Comparison of ENCODE assay signal across 8 mouse cellular contexts in the genomic region with DNA sequence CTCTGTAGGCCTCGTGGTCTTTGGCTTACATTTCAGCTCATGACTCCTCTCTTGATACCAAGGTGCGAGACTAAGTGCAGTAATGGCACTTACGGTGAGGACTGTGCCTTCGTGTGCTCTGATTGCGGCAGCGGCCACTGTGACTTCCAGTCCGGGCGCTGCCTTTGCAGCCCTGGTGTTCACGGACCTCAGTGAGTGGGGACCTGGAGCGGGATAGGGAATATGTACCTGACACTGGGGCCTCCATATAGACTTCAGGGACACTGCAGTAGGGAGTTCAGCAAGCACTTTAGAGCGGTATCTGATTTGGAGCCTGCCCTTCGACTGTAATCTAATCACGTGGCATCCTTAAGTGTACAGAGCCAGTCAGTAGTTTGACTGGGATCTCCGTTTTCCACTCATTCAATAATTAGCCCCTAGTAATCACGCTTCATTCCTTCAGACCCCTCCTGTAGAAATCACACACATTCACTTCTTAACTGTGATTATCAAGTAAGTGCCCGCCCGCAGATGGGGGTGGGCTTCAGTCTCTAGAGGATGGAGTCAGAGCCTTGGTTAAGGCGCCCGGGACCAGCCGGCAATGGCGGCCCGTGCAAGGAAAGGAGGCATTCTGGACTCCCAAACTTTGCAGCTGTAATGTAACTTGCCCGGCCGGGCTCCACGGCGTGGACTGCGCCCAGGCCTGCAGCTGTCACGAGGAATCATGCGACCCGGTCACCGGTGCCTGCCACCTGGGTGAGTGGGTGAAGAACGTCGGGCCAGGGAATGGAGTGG. TPM values are rescaled to one million over a fixed set of nuclear protein-coding genes. Genes with fewer than 3 reads are reported as not detected.
DNase-seq lines count a peak whose midpoint lies in the region; ATAC-seq and TF ChIP-seq lines count a peak whose summit lies in the region.

No protein-coding gene starts in this region.

- H3K4me2 ChIP-seq in hindbrain, embryonic 15.5 days, result peak overlapping the region; percentile 73
- H3K4me2 ChIP-seq in midbrain, embryonic 16.5 days (ENCODE audit: low read length), result peak overlapping the region; percentile 83

- peaks cover 4% of the 10 kb centered on the region; the same call in 1 of the 2 replicates for H3K27me3 ChIP-seq in kidney, adult 2 months (replicated peaks; ENCODE audit: control insufficient read depth, insufficient read depth, low read length)
- peaks cover 77% of the 10 kb centered on the region for H3K27me3 ChIP-seq in hindbrain, embryonic 15.5 days
- peaks cover 57% of the 10 kb centered on the region for H3K27me3 ChIP-seq in midbrain, embryonic 16.5 days (ENCODE audit: control insufficient read depth, insufficient read depth, low read depth, low read length)

- no peaks in the 10 kb centered on the region for H3K9me3 ChIP-seq in hindbrain, embryonic 15.5 days
- no peaks in the 10 kb centered on the region for H3K9me3 ChIP-seq in midbrain, embryonic 16.5 days (replicated peaks; ENCODE audit: control insufficient read depth, low read length, poor library complexity, severe bottlenecking)

- no peak overlapping the region; the same call in 1 of the 2 replicates for H3K9ac ChIP-seq in hindbrain, embryonic 15.5 days
- H3K9ac ChIP-seq in midbrain, embryonic 16.5 days (ENCODE audit: low read depth, low read length), result peak overlapping the region; percentile 33

- ATAC-seq in hindbrain, embryonic 15.5 days (ENCODE audit: low FRiP score, low read depth), result no peak
- no peak for ATAC-seq in midbrain, embryonic 16.5 days

- no peak overlapping the region for H3K27ac ChIP-seq in kidney, adult 2 months (ENCODE audit: insufficient read depth, low read depth, low read length)
- no peak overlapping the region for H3K27ac ChIP-seq in brown adipose tissue, adult 24 weeks (replicated peaks; ENCODE audit: low read depth, low read length)
- H3K27ac ChIP-seq in hindbrain, embryonic 15.5 days (replicated peaks), result no peak overlapping the region
- H3K27ac ChIP-seq in midbrain, embryonic 16.5 days (ENCODE audit: low read length), result no peak overlapping the region

- H3K4me1 ChIP-seq in kidney, adult 2 months (ENCODE audit: control insufficient read depth, insufficient read depth, low read length), result peaks cover 8% of the 10 kb centered on the region; the same call in 1 of the 2 replicates
- no peaks in the 10 kb centered on the region; the same call in 1 of the 2 replicates for H3K4me1 ChIP-seq in brown adipose tissue, adult 24 weeks (ENCODE audit: control insufficient read depth, insufficient read depth, insufficient read length, low read length)
- H3K4me1 ChIP-seq in hindbrain, embryonic 15.5 days (replicated peaks), result peaks cover 49% of the 10 kb centered on the region
- H3K4me1 ChIP-seq in midbrain, embryonic 16.5 days (ENCODE audit: control insufficient read depth, insufficient read depth, low read length), result peaks cover 33% of the 10 kb centered on the region

- H3K36me3 ChIP-seq in kidney, adult 2 months (ENCODE audit: control insufficient read depth, insufficient read depth, low read length), result no peaks in the 10 kb centered on the region
- H3K36me3 ChIP-seq in hindbrain, embryonic 15.5 days, result no peaks in the 10 kb centered on the region
- H3K36me3 ChIP-seq in midbrain, embryonic 16.5 days (ENCODE audit: control insufficient read depth, insufficient read depth, low read length), result no peaks in the 10 kb centered on the region

- TF ChIP-seq POLR2A in kidney, adult 2 months (IDR thresholded peaks at IDR 0.05; ENCODE audit: low read depth, low read length), result no peak

- TF ChIP-seq CTCF in kidney, adult 2 months (conservative IDR thresholded peaks at IDR 0.05; ENCODE audit: insufficient read depth, insufficient read length, low read depth, low read length), result no peak

- H3K4me3 ChIP-seq in kidney, adult 2 months (ENCODE audit: insufficient read depth, low read depth, low read length), result peak overlapping the region; percentile 16; the same call in 1 of the 2 replicates
- H3K4me3 ChIP-seq in brown adipose tissue, adult 24 weeks (ENCODE audit: insufficient read depth, low read depth, low read length), result peak overlapping the region; percentile 41
- peak overlapping the region; percentile 39 for H3K4me3 ChIP-seq in hindbrain, embryonic 15.5 days
- peak overlapping the region; percentile 42 for H3K4me3 ChIP-seq in midbrain, embryonic 16.5 days (ENCODE audit: low read depth, low read length)

- no peak for DNase-seq in kidney, adult 2 months
- DNase-seq in kidney, postnatal 25 days, result no peak
- no peak for DNase-seq in spleen, postnatal 36 days (ENCODE audit: low spot score in 2 of 2)
- no peak for DNase-seq in cerebellum, adult 8-10 months
- DNase-seq in layer of hippocampus, adult 8-10 months (ENCODE audit: low spot score in 2 of 2), result no peak

- WGBS in kidney, adult 2 months, result 45% methylated on average over 33 of the region's 33 CpGs
- 6% methylated on average over 33 of the region's 33 CpGs for WGBS in hindbrain, embryonic 15.5 days
- WGBS in midbrain, embryonic 16.5 days, result 5% methylated on average over 33 of the region's 33 CpGs

RNA-seq across cellular contexts. Expression of gene Scarf2, which starts 6.8 kb away (rescaled TPM):
- 26.8 and 38.2 TPM in 2 replicates for polyA plus RNA-seq in kidney, adult 2 months (2012; rRNA removed)
- 0.92 and 1.8 TPM in 2 replicates for polyA plus RNA-seq in brown adipose tissue, adult 24 weeks (2012; ENCODE audit: insufficient read depth, insufficient read length, missing spikeins)
- 2.0 and 2.3 TPM in 2 replicates for polyA plus RNA-seq in hindbrain, embryonic 15.5 days (2015; fragmentation: Nextera tagmentation; extraction: Ambion mirVana)
- polyA plus RNA-seq in midbrain, embryonic 16.5 days (2015; fragmentation: Nextera tagmentation; extraction: Ambion mirVana), result 0.88 and 1.2 TPM in 2 replicates
- 1 to 10 TPM; 1.9 to 4.7 (median 3.0) TPM for total RNA-seq in layer of hippocampus, adult 8-10 months (2022)

RNA-seq across cellular contexts. Expression of gene B830017H08Rik, which starts 29.1 kb away (rescaled TPM):
- polyA plus RNA-seq in kidney, adult 2 months (2012; rRNA removed), result 6.2 and 7.9 TPM in 2 replicates
- not detected in 2 replicates for polyA plus RNA-seq in brown adipose tissue, adult 24 weeks (2012; ENCODE audit: insufficient read depth, insufficient read length, missing spikeins)
- 4.4 and 4.5 TPM in 2 replicates for polyA plus RNA-seq in hindbrain, embryonic 15.5 days (2015; fragmentation: Nextera tagmentation; extraction: Ambion mirVana)
- polyA plus RNA-seq in midbrain, embryonic 16.5 days (2015; fragmentation: Nextera tagmentation; extraction: Ambion mirVana), result 3.8 and 4.2 TPM in 2 replicates
- 1 to 10 TPM; 2.7 to 3.9 (median 3.4) TPM for total RNA-seq in layer of hippocampus, adult 8-10 months (2022)

RNA-seq across cellular contexts. Expression of gene Car15, which starts 34.3 kb away (rescaled TPM):
- polyA plus RNA-seq in kidney, adult 2 months (2012; rRNA removed), result 372 and 440 TPM in 2 replicates
- polyA plus RNA-seq in brown adipose tissue, adult 24 weeks (2012; ENCODE audit: insufficient read depth, insufficient read length, missing spikeins), result 1.5 and 2.1 TPM in 2 replicates
- polyA plus RNA-seq in hindbrain, embryonic 15.5 days (2015; fragmentation: Nextera tagmentation; extraction: Ambion mirVana), result 3.1 and 5.4 TPM in 2 replicates
- polyA plus RNA-seq in midbrain, embryonic 16.5 days (2015; fragmentation: Nextera tagmentation; extraction: Ambion mirVana), result 3.3 and 4.4 TPM in 2 replicates
- 10 to 100 TPM in 3 of 4 experiments, 1 to 10 TPM in 1; 9.4 to 15.9 (median 12.6) TPM for total RNA-seq in layer of hippocampus, adult 8-10 months (2022)

RNA-seq across cellular contexts. Expression of gene Klhl22, which starts 44.4 kb away (rescaled TPM):
- polyA plus RNA-seq in kidney, adult 2 months (2012; rRNA removed), result 50.9 and 69.4 TPM in 2 replicates
- polyA plus RNA-seq in brown adipose tissue, adult 24 weeks (2012; ENCODE audit: insufficient read depth, insufficient read length, missing spikeins), result 10.2 and 19.0 TPM in 2 replicates
- 85.1 and 95.0 TPM in 2 replicates for polyA plus RNA-seq in hindbrain, embryonic 15.5 days (2015; fragmentation: Nextera tagmentation; extraction: Ambion mirVana)
- 86.0 and 89.4 TPM in 2 replicates for polyA plus RNA-seq in midbrain, embryonic 16.5 days (2015; fragmentation: Nextera tagmentation; extraction: Ambion mirVana)
- total RNA-seq in layer of hippocampus, adult 8-10 months (2022), result 100 to 1,000 TPM in 2 of 4 experiments, 10 to 100 TPM in 2; 95.8 to 105 (median 101) TPM

Comparison
In these comparisons a context has a peak if more than half of its experiments do, and no peak if none do; other contexts are left out.
1. RNA of gene Car15, which starts 34.3 kb away (polyA plus RNA-seq): 372 to 440 TPM in kidney, adult 2 months; 3.1 to 5.4 TPM in hindbrain, embryonic 15.5 days, 3.3 to 4.4 TPM in midbrain, embryonic 16.5 days and 1.5 to 2.1 TPM in brown adipose tissue, adult 24 weeks; every median in the first group is over 10 times any median in the second.
2. Peak in every context shown above with its lines, with median percentiles within 50 percentile points of each other: H3K4me3 ChIP-seq.